In genomic region chr8:11297141-11297838, GRCm38 (mm10) we compare ENCODE assay signal across 10 mouse cellular contexts. TPM values are rescaled to one million over a fixed set of nuclear protein-coding genes. Genes with fewer than 3 reads are reported as not detected.
DNase-seq lines count a peak whose midpoint lies in the region.
"Had no signal": no experiment of that assay in that cellular context is flagged by ENCODE, and none has a peak within 500 bp of the region (broad histone marks: within the 10 kb centered on the region; RNA-seq: fewer than 3 reads in every experiment).

No protein-coding gene starts in this region.

- no peaks in the 10 kb centered on the region for H3K27me3 ChIP-seq in limb, embryonic 10.5 days (ENCODE audit: low read depth, poor library complexity, severe bottlenecking)
- H3K27me3 ChIP-seq: forebrain, embryonic 12.5 days had no signal

- H3K36me3 ChIP-seq in limb, embryonic 10.5 days = peaks cover 12% of the 10 kb centered on the region; the same call in 1 of the 2 replicates
- H3K36me3 ChIP-seq: forebrain, embryonic 12.5 days had no signal

- H3K9me3 ChIP-seq in limb, embryonic 10.5 days (replicated peaks) = no peaks in the 10 kb centered on the region
- H3K9me3 ChIP-seq: forebrain, embryonic 12.5 days had no signal

- DNase-seq in adrenal gland, adult 8-10 months = peak; percentile 58
- peak; percentile 80 to 81 for DNase-seq in heart, postnatal 10 days
- DNase-seq in limb, embryonic 10.5 days (ENCODE audit: low spot score) = no peak
- no peak for DNase-seq in spleen, postnatal 14 days (ENCODE audit: low spot score in 2 of 2)
- no peak for DNase-seq in cerebellum, postnatal 4 days (ENCODE audit: low spot score in 2 of 2)
- no peak for DNase-seq in cerebellum, adult 11-12 months
- DNase-seq: cerebellum, adult 11 months had no signal

- H3K4me1 ChIP-seq in brown adipose tissue, adult 24 weeks (ENCODE audit: control insufficient read depth, insufficient read depth, insufficient read length, low read length) = peaks cover 76% of the 10 kb centered on the region
- peaks cover 53% of the 10 kb centered on the region for H3K4me1 ChIP-seq in limb, embryonic 10.5 days
- H3K4me1 ChIP-seq: forebrain, embryonic 12.5 days had no signal

- 87% methylated on average over 8 of the region's 8 CpGs for WGBS in limb, embryonic 10.5 days

- no peak overlapping the region for H3K4me3 ChIP-seq in brown adipose tissue, adult 24 weeks (ENCODE audit: insufficient read depth, low read depth, low read length)
- H3K4me3 ChIP-seq in limb, embryonic 10.5 days = no peak overlapping the region
- H3K4me3 ChIP-seq: forebrain, embryonic 12.5 days had no signal

- peak overlapping the region; percentile 82 for H3K27ac ChIP-seq in brown adipose tissue, adult 24 weeks (replicated peaks; ENCODE audit: low read depth, low read length)
- H3K27ac ChIP-seq in limb, embryonic 10.5 days = peak overlapping the region; percentile 80
- H3K27ac ChIP-seq: forebrain, embryonic 12.5 days; macrophage had no signal

- intact Hi-C loops in heart, postnatal 10 days (cut with DNase I) = no loop called here

RNA-seq across cellular contexts. Expression of gene Col4a2, which starts 15.3 kb away (rescaled TPM):
- 100 to 1,000 TPM; 122 to 162 (median 137) TPM for total RNA-seq in adrenal gland, adult 8-10 months (2022)
- polyA plus RNA-seq in brown adipose tissue, adult 24 weeks (2012; ENCODE audit: insufficient read depth, insufficient read length, missing spikeins) = 51.1 and 77.2 TPM in 2 replicates
- total RNA-seq in heart, postnatal 10 days (2021) = 100 to 1,000 TPM; 697 to 713 TPM
- 53.0 and 53.6 TPM in 2 replicates for polyA plus RNA-seq in limb, embryonic 10.5 days (2016; fragmentation: Nextera tagmentation; extraction: Ambion mirVana)

RNA-seq across cellular contexts. Expression of gene Col4a1, which starts 15.3 kb away (rescaled TPM):
- total RNA-seq in adrenal gland, adult 8-10 months (2022) = 100 to 1,000 TPM; 276 to 357 (median 298) TPM
- polyA plus RNA-seq in brown adipose tissue, adult 24 weeks (2012; ENCODE audit: insufficient read depth, insufficient read length, missing spikeins) = 142 and 186 TPM in 2 replicates
- 1,000 to 10,000 TPM; 1,260 to 1,378 TPM for total RNA-seq in heart, postnatal 10 days (2021)
- polyA plus RNA-seq in limb, embryonic 10.5 days (2016; fragmentation: Nextera tagmentation; extraction: Ambion mirVana) = 141 and 145 TPM in 2 replicates

Comparison
In these comparisons a context has a peak if more than half of its experiments do, and no peak if none do; other contexts are left out.
1. DNase-seq: peak in adrenal gland, adult 8-10 months (single experiment) and heart, postnatal 10 days (2 of 2); none in limb, embryonic 10.5 days (single experiment), spleen, postnatal 14 days (0 of 2), cerebellum, postnatal 4 days (0 of 2) and cerebellum, adult 11-12 months (single experiment).
2. RNA of gene Col4a2, which starts 15.3 kb away (total RNA-seq): 697 to 713 TPM in heart, postnatal 10 days; 122 to 162 TPM in adrenal gland, adult 8-10 months; every median in the first group is over 4 times any median in the second.